Mouse (Mus musculus) heart, adult 2 months (tissue): ENCODE data around the gene Adar. TPM values are rescaled to one million over a fixed set of nuclear protein-coding genes. Genes with fewer than 3 reads are reported as not detected.
"Not testable (repeated sequence)": the region's sequence is repeated elsewhere in the genome, so short reads cannot be mapped to it uniquely, and the experiment has no call there.

ENCODE experiments used
- DNase-seq, 2 experiments: peaks; one replicate each; pipeline ENCODE4 v3.0.0; 2021
- H3K27ac ChIP-seq: fragments of 200-600 bp; 2 replicates; pipeline ENCODE4 v1.8.1; 2022
- H3K27me3 ChIP-seq: fragments of 200-500 bp; 2 replicates; pipeline ENCODE4 v1.6.1; 2012; ENCODE audit warnings: mild to moderate bottlenecking, low read length, inconsistent platforms, mixed read lengths; ENCODE audit not compliant: control insufficient read depth, insufficient read depth
- H3K36me3 ChIP-seq: fragments of 200-500 bp; 2 replicates; pipeline ENCODE4 v1.6.1; 2012; ENCODE audit warnings: low read length, inconsistent platforms; ENCODE audit not compliant: control insufficient read depth, insufficient read depth
- H3K4me1 ChIP-seq: fragments of 200-500 bp; 2 replicates; pipeline ENCODE4 v1.6.1; 2011; ENCODE audit warnings: low read length; ENCODE audit not compliant: control insufficient read depth, insufficient read depth
- H3K4me3 ChIP-seq: fragments of 200-600 bp; 2 replicates; pipeline ENCODE4 v1.8.1; 2022
- H3K79me2 ChIP-seq: fragments of 200-500 bp; replicated peaks from 2 replicates; pipeline ENCODE4 v1.6.1; 2012; ENCODE audit warnings: mild to moderate bottlenecking, inconsistent platforms, low read length, moderate library complexity, mixed read lengths; ENCODE audit not compliant: control insufficient read depth, insufficient read depth
- H3K9ac ChIP-seq: fragments of 200-500 bp; 2 replicates; pipeline ENCODE4 v1.6.1; 2012; ENCODE audit warnings: low read depth, mild to moderate bottlenecking, control low read depth, inconsistent platforms, low read length, mixed read lengths
- CTCF ChIP-seq: fragments of 200-600 bp; IDR thresholded peaks from 2 replicates; pipeline ENCODE4 v1.8.1; 2022; ENCODE audit warnings: antibody characterized with exemption, mild to moderate bottlenecking, moderate library complexity
- EP300 ChIP-seq: fragments of 200-500 bp; IDR thresholded peaks from 2 replicates; pipeline ENCODE4 v1.6.1; 2011; ENCODE audit warnings: low read depth, low read length, control low read depth; ENCODE audit not compliant: insufficient read depth
- POLR2A ChIP-seq: fragments of 200-500 bp; IDR thresholded peaks from 2 replicates; pipeline ENCODE4 v1.6.1; 2011; ENCODE audit warnings: mild to moderate bottlenecking, low read depth, low read length, control low read depth; ENCODE audit not compliant: insufficient read depth
- WGBS: fragments of 180-500 bp; shearing (Covaris S2); methylation state at CpG from one replicate; pipeline ENCODE4 v1.1.7; 2018; 5-methylcytosine and 5-hydroxymethylcytosine counted together
- intact Hi-C: fragments of 180-260 bp; cut with DNase I; formaldehyde crosslinking; loops from one replicate; pipeline ENCODE4 v1.15.1; 2025
- polyA plus RNA-seq: library from polyadenylated mRNA; depleted of rRNA; stranded (reverse); fragments of >200 nt; gene quantifications from 2 replicates; pipeline ENCODE4 v1.2.3, GENCODE M21; 2012
- total RNA-seq, 2 experiments: library from RNA; stranded (reverse); gene quantifications; 2 replicates each; pipeline ENCODE4 v1.2.3; 2021

Gene Adar
- total and polyA plus RNA-seq, 3 experiments = 10.8 to 13.1 (median 12.8) TPM

DNA sequence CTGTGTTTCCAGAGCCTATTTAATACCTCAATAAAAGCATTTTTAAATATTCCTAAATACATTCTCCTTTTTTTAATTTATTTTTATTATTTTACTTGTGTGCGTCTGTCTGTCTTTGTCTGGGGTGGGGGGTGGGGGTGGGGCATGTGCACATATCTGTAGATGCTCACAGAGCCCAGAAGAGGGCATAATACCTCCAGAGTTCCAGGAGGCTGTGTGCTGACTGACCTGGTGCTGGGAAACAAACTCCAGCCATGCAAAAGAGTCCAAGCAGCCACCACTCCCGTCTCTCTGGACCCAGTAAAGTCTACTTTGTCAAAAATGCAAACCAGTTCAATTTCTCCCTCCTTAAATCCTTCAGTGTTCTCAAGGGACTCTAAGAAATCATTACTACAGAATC lies 79.8 kb downstream of the Adar start:
- H3K27me3 ChIP-seq = no peaks in the 10 kb centered on the region
- no peak for TF ChIP-seq CTCF
- TF ChIP-seq EP300 = no peak
- TF ChIP-seq POLR2A = no peak
- H3K36me3 ChIP-seq = no peaks in the 10 kb centered on the region
- H3K9ac ChIP-seq = no peak overlapping the region
- DNase-seq = no peak
- no peak overlapping the region for H3K27ac ChIP-seq
- H3K79me2 ChIP-seq = no peaks in the 10 kb centered on the region
- intact Hi-C loops = no loop called here
- 56% methylated on average over 2 of the region's 2 CpGs for WGBS
- no peaks in the 10 kb centered on the region for H3K4me1 ChIP-seq
- H3K4me3 ChIP-seq = no peak overlapping the region

DNA sequence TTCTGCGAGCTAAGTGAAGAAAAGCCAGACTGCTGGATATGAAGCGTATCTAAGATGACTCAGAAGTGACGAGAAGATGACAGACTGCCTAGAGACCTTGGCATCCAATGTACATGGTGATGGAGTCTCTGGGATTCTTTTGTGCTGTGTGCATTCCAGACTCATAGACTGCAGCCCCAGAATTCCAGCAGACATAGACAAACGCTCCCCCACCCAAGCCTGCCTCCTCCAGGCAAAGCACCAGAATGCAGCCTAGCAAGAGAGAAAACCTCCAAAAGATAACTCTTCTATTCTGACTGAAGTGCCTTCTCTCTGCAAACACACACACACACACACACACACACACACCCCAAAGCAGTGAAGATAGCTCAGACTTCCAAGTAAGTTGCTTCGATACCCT lies 80.9 kb downstream of the Adar start:
- Histone ChIP-seq H3K4me1 (no peaks in the 10 kb centered on the region), H3K36me3 (no peaks in the 10 kb centered on the region), H3K79me2 (no peaks in the 10 kb centered on the region), H3K4me3 (no peak overlapping the region), H3K27me3 (no peaks in the 10 kb centered on the region), H3K9ac (no peak overlapping the region), H3K27ac (no peak overlapping the region)
- peak; percentile 12; the same call in 1 of the 2 replicates for TF ChIP-seq CTCF
- TF ChIP-seq POLR2A = no peak
- no peak for TF ChIP-seq EP300
- 57% methylated on average over 5 of the region's 5 CpGs for WGBS
- intact Hi-C loops = no loop called here
- DNase-seq = no peak

DNA sequence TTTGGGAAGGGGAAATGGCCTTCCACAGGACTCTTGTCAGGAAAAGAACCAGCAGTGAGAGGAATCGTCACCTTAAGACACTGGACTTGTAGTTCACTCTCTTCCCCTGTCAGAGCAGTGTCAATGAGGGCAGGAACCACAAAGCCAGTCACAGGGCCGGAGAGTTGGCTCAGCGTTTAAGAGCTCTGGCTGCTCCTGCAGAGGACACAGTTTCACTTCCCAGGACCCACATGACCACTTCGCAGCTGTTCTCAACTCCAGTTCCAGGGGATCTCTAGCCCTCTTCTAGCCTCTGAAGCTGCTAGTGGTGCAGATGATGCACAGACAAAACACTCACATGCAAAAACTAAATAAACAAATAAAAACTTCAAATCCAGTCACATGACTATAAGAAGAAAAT lies 81.5 kb downstream of the Adar start:
- Histone ChIP-seq H3K27me3 (no peaks in the 10 kb centered on the region), H3K4me3 (no peak overlapping the region), H3K4me1 (no peaks in the 10 kb centered on the region), H3K36me3 (no peaks in the 10 kb centered on the region), H3K9ac (no peak overlapping the region), H3K79me2 (no peaks in the 10 kb centered on the region), H3K27ac (no peak overlapping the region)
- peak in 1 of 2 experiments; percentile 59 for DNase-seq
- intact Hi-C loops = no loop called here
- TF ChIP-seq POLR2A (no peak), CTCF (no peak)
- WGBS = 21% methylated on average over 4 of the region's 4 CpGs

DNA sequence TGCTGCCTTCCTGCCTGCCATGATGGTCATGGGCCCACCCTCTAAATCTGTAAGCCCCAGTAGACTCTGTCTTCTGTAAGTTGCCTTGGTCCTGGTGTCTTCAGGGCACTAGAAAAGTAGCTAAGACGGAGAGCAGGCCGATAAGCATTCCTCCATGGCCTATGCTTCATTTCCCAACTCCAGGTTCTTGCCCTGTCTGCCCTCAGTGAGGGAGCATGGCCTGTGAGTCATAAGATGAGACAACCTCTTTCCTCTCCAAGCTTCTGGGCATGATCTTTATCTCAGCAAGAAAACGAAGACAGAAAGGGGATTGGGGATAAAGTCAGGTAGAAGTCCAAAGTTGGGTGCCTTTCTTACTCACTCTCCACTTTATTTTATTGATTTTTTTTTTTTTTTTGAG lies 83.7 kb downstream of the Adar start:
- H3K36me3 ChIP-seq = no peaks in the 10 kb centered on the region
- no peaks in the 10 kb centered on the region for H3K27me3 ChIP-seq
- no peak overlapping the region for H3K4me3 ChIP-seq
- H3K27ac ChIP-seq = no peak overlapping the region
- no peak overlapping the region for H3K9ac ChIP-seq
- no peak for DNase-seq
- TF ChIP-seq EP300 (no peak), CTCF (no peak), POLR2A (no peak)
- peaks cover 2% of the 10 kb centered on the region for H3K4me1 ChIP-seq
- intact Hi-C loops = no loop called here
- 75% methylated on average over 3 of the region's 3 CpGs for WGBS
- no peaks in the 10 kb centered on the region for H3K79me2 ChIP-seq

DNA sequence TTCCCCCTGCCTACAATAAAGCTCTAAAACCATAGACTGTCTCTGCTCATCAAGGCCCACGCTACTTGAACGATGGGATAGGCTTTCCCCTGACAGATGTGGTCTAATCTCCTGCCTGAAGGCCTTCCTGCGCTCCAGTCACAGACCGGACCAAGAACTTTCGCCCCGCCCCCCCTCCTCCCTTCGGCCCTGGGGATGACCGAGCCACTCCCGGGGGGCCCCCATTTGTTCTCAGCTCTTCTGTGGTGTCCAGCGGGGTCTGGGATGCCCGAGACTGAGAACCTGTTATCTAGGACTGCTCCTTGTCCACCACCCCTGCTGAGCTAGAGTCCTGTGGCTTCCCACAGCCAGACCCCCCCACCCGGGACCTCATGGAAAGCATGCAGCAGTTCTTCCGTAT lies 84.7 kb downstream of the Adar start:
- WGBS = 14% methylated on average over 13 of the region's 13 CpGs
- no peak overlapping the region for H3K9ac ChIP-seq
- no peak for DNase-seq
- H3K27me3 ChIP-seq = no peaks in the 10 kb centered on the region
- no peak overlapping the region for H3K27ac ChIP-seq
- intact Hi-C loops = no loop called here
- no peaks in the 10 kb centered on the region for H3K36me3 ChIP-seq
- no peaks in the 10 kb centered on the region for H3K79me2 ChIP-seq
- no peak overlapping the region for H3K4me3 ChIP-seq
- no peak for TF ChIP-seq CTCF
- TF ChIP-seq EP300 = no peak
- no peak for TF ChIP-seq POLR2A
- peaks cover 2% of the 10 kb centered on the region for H3K4me1 ChIP-seq

DNA sequence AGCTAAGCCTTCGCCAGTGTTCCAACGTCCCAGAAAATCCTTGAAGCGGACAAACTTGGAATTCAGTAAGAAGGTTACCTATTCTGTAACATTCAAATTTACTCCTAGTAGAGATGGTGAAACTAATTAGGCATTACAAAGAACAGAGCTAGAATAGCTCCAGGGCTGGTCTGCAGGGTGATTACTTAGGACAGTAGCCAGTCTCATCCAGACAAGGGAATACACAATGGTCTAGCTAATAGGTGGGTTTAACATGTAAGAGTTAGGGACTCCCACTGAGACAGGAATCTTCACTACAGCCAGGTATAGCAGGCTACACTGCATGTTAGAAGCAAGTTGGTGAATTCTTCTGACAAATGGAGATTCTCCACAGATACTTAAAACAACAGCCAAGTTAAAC lies 85.3 kb downstream of the Adar start:
- H3K36me3 ChIP-seq, H3K27ac ChIP-seq, H3K27me3 ChIP-seq, H3K4me3 ChIP-seq, H3K4me1 ChIP-seq, DNase-seq, H3K79me2 ChIP-seq, intact Hi-C loops, H3K9ac ChIP-seq: not testable (repeated sequence)
- WGBS = 69% methylated on average over 3 of the region's 3 CpGs
